ENCODE assay signal across 29 mouse cellular contexts in genomic region chr6:48620031-48620430, GRCm38 (mm10). TPM values are rescaled to one million over a fixed set of nuclear protein-coding genes. Genes with fewer than 3 reads are reported as not detected.
DNase-seq lines count a peak whose midpoint lies in the region; ATAC-seq and TF ChIP-seq lines count a peak whose summit lies in the region.
"Had no signal": no experiment of that assay in that cellular context is flagged by ENCODE, and none has a peak within 500 bp of the region (broad histone marks: within the 10 kb centered on the region; RNA-seq: fewer than 3 reads in every experiment).

No protein-coding gene starts in this region.

- no peak overlapping the region for H3K27ac ChIP-seq in midbrain, embryonic 13.5 days
- H3K27ac ChIP-seq in midbrain, postnatal 0 days (ENCODE audit: low read depth, low read length): no peak overlapping the region
- no peak overlapping the region for H3K27ac ChIP-seq in ES-Bruce4 (ENCODE audit: insufficient read depth, low read length)
- H3K27ac ChIP-seq in forebrain, embryonic 16.5 days (ENCODE audit: low read length): no peak overlapping the region
- H3K27ac ChIP-seq: embryonic facial prominence, embryonic 12.5 days; embryonic facial prominence, embryonic 15.5 days; heart, embryonic 15.5 days; hindbrain, embryonic 10.5 days; hindbrain, embryonic 13.5 days had no signal

- H3K9me3 ChIP-seq in midbrain, embryonic 13.5 days: no peaks in the 10 kb centered on the region
- H3K9me3 ChIP-seq in midbrain, postnatal 0 days (ENCODE audit: low read length): no peaks in the 10 kb centered on the region
- H3K9me3 ChIP-seq in ES-Bruce4 (replicated peaks; ENCODE audit: control insufficient read depth, insufficient read depth, low read length, poor library complexity, severe bottlenecking): no peaks in the 10 kb centered on the region
- H3K9me3 ChIP-seq in forebrain, embryonic 16.5 days (ENCODE audit: control insufficient read depth, low read length): no peaks in the 10 kb centered on the region
- H3K9me3 ChIP-seq: embryonic facial prominence, embryonic 12.5 days; embryonic facial prominence, embryonic 15.5 days; heart, embryonic 12.5 days; heart, embryonic 15.5 days; hindbrain, embryonic 10.5 days; hindbrain, embryonic 13.5 days had no signal

- no peak overlapping the region for H3K4me3 ChIP-seq in midbrain, embryonic 13.5 days (replicated peaks)
- no peak overlapping the region for H3K4me3 ChIP-seq in midbrain, postnatal 0 days (ENCODE audit: low read depth, low read length)
- H3K4me3 ChIP-seq in ES-Bruce4 (ENCODE audit: low read depth, low read length): peak overlapping the region; percentile 59
- no peak overlapping the region for H3K4me3 ChIP-seq in forebrain, embryonic 16.5 days (replicated peaks; ENCODE audit: low read length)
- H3K4me3 ChIP-seq: embryonic facial prominence, embryonic 12.5 days; embryonic facial prominence, embryonic 15.5 days; heart, embryonic 12.5 days; heart, embryonic 15.5 days; hindbrain, embryonic 10.5 days; hindbrain, embryonic 13.5 days had no signal

- no peak for TF ChIP-seq EP300 in ES-Bruce4 (IDR thresholded peaks at IDR 0.05; ENCODE audit: insufficient read depth, low read depth, low read length)

- H3K4me2 ChIP-seq in midbrain, embryonic 13.5 days (replicated peaks): no peak overlapping the region
- no peak overlapping the region for H3K4me2 ChIP-seq in midbrain, postnatal 0 days (ENCODE audit: low read depth, low read length, poor library complexity, severe bottlenecking)
- H3K4me2 ChIP-seq in forebrain, embryonic 16.5 days (ENCODE audit: low read length): no peak overlapping the region
- H3K4me2 ChIP-seq: embryonic facial prominence, embryonic 12.5 days; embryonic facial prominence, embryonic 15.5 days; heart, embryonic 12.5 days; heart, embryonic 15.5 days; hindbrain, embryonic 13.5 days had no signal

- no peak for TF ChIP-seq CTCF in midbrain, postnatal 0 days (IDR thresholded peaks at IDR 0.05)
- no peak for TF ChIP-seq CTCF in ES-Bruce4 (IDR thresholded peaks at IDR 0.05; ENCODE audit: low read depth, low read length)

- no peaks in the 10 kb centered on the region for H3K4me1 ChIP-seq in midbrain, embryonic 13.5 days (replicated peaks)
- H3K4me1 ChIP-seq in midbrain, postnatal 0 days (ENCODE audit: insufficient read depth, low read length): no peaks in the 10 kb centered on the region
- H3K4me1 ChIP-seq in ES-Bruce4 (ENCODE audit: control insufficient read depth, insufficient read depth, low read length): no peaks in the 10 kb centered on the region
- no peaks in the 10 kb centered on the region for H3K4me1 ChIP-seq in forebrain, embryonic 16.5 days (replicated peaks; ENCODE audit: control insufficient read depth, insufficient read depth, low read length)
- H3K4me1 ChIP-seq: embryonic facial prominence, embryonic 12.5 days; embryonic facial prominence, embryonic 15.5 days; heart, embryonic 12.5 days; heart, embryonic 15.5 days; hindbrain, embryonic 10.5 days; hindbrain, embryonic 13.5 days had no signal

- ATAC-seq in midbrain, embryonic 13.5 days: 0 out of 2 replicates have a peak, but pooled peaks have one; percentile 4
- no peak for ATAC-seq in midbrain, postnatal 0 days (ENCODE audit: low FRiP score)
- no peak for ATAC-seq in forebrain, embryonic 16.5 days
- ATAC-seq: CD4-positive, CD25-positive, alpha-beta regulatory T cell, adult 4 months; forebrain, embryonic 14.5 days; hindbrain, embryonic 16.5 days had no signal

- peaks cover 49% of the 10 kb centered on the region for H3K36me3 ChIP-seq in midbrain, embryonic 13.5 days
- peaks cover 22% of the 10 kb centered on the region for H3K36me3 ChIP-seq in midbrain, postnatal 0 days (ENCODE audit: insufficient read depth, low read length)
- no peaks in the 10 kb centered on the region for H3K36me3 ChIP-seq in ES-Bruce4 (ENCODE audit: control insufficient read depth, insufficient read depth, low read length, poor library complexity, severe bottlenecking)
- H3K36me3 ChIP-seq in forebrain, embryonic 16.5 days (ENCODE audit: control insufficient read depth, insufficient read depth): peaks cover 16% of the 10 kb centered on the region

- no peak for DNase-seq in midbrain, postnatal 0 days (ENCODE audit: low spot score)
- peak; percentile 53 for DNase-seq in R1 (ENCODE audit: low read depth, low spot score)
- no peak for DNase-seq in right cerebral cortex, postnatal 14 days
- DNase-seq in B cell, adult 2 months: no peak
- DNase-seq: adrenal gland, adult 2 months; adrenal gland, postnatal 14 days; cerebellum, adult 11 months; cerebellum, adult 2 months; cerebellum, adult 9-11 months; cerebellum, postnatal 25 days; gastrocnemius, postnatal 25 days; heart, adult 18-20 months; heart, postnatal 10 days; heart, postnatal 36 days had no signal

- no peak for TF ChIP-seq POLR2A in ES-Bruce4 (IDR thresholded peaks at IDR 0.05; ENCODE audit: insufficient read depth, low read length)

- H3K9ac ChIP-seq in midbrain, embryonic 13.5 days (replicated peaks): no peak overlapping the region
- H3K9ac ChIP-seq in midbrain, postnatal 0 days (replicated peaks; ENCODE audit: low read length, poor library complexity, severe bottlenecking): no peak overlapping the region
- peak overlapping the region; percentile 27; the same call in 1 of the 2 replicates for H3K9ac ChIP-seq in ES-Bruce4 (ENCODE audit: low read depth, poor library complexity, severe bottlenecking)
- no peak overlapping the region for H3K9ac ChIP-seq in forebrain, embryonic 16.5 days (replicated peaks; ENCODE audit: low read depth, low read length)
- H3K9ac ChIP-seq: embryonic facial prominence, embryonic 12.5 days; embryonic facial prominence, embryonic 15.5 days; heart, embryonic 12.5 days; heart, embryonic 15.5 days; hindbrain, embryonic 13.5 days had no signal

- 95% methylated on average over 30 of the region's 30 CpGs for WGBS in midbrain, embryonic 13.5 days
- WGBS in midbrain, postnatal 0 days: 98% methylated on average over 30 of the region's 30 CpGs
- 95% methylated on average over 30 of the region's 30 CpGs for WGBS in forebrain, embryonic 16.5 days

- H3K27me3 ChIP-seq in midbrain, embryonic 13.5 days: no peaks in the 10 kb centered on the region
- H3K27me3 ChIP-seq in midbrain, postnatal 0 days (ENCODE audit: insufficient read depth, low read length): no peaks in the 10 kb centered on the region
- H3K27me3 ChIP-seq in ES-Bruce4 (ENCODE audit: control insufficient read depth, insufficient read depth, low read length, poor library complexity, severe bottlenecking): no peaks in the 10 kb centered on the region
- H3K27me3 ChIP-seq in forebrain, embryonic 16.5 days (replicated peaks; ENCODE audit: control insufficient read depth, insufficient read depth, low read length): no peaks in the 10 kb centered on the region
- H3K27me3 ChIP-seq: embryonic facial prominence, embryonic 12.5 days; embryonic facial prominence, embryonic 15.5 days; heart, embryonic 12.5 days; heart, embryonic 15.5 days had no signal

RNA-seq across cellular contexts. Expression of gene AI854703, which starts 6.5 kb away (rescaled TPM):
- polyA plus RNA-seq in midbrain, embryonic 13.5 days (2015; fragmentation: Nextera tagmentation; extraction: Ambion mirVana): 6.5 and 7.6 TPM in 2 replicates
- 51.7 and 57.1 TPM in 2 replicates for total RNA-seq in midbrain, postnatal 0 days (2014; rRNA removed)
- polyA plus RNA-seq in midbrain, postnatal 0 days (2015; fragmentation: Nextera tagmentation; extraction: Ambion mirVana): 28.5 and 30.2 TPM in 2 replicates
- polyA plus RNA-seq in ES-Bruce4 (2011; ENCODE audit: insufficient read depth, insufficient read length, low read depth, missing spikeins): 0.29 and 0.36 TPM in 2 replicates
- polyA plus RNA-seq in forebrain, embryonic 16.5 days (2015; fragmentation: Nextera tagmentation; extraction: Ambion mirVana): 11.7 and 17.5 TPM in 2 replicates

RNA-seq across cellular contexts. Expression of gene Zfp775, which starts 18.2 kb away (rescaled TPM):
- 14.6 and 17.8 TPM in 2 replicates for polyA plus RNA-seq in midbrain, embryonic 13.5 days (2015; fragmentation: Nextera tagmentation; extraction: Ambion mirVana)
- total RNA-seq in midbrain, postnatal 0 days (2014; rRNA removed): 8.6 and 9.5 TPM in 2 replicates
- polyA plus RNA-seq in midbrain, postnatal 0 days (2015; fragmentation: Nextera tagmentation; extraction: Ambion mirVana): 8.6 and 9.5 TPM in 2 replicates
- 3.2 and 6.0 TPM in 2 replicates for polyA plus RNA-seq in ES-Bruce4 (2011; ENCODE audit: insufficient read depth, insufficient read length, low read depth, missing spikeins)
- polyA plus RNA-seq in forebrain, embryonic 16.5 days (2015; fragmentation: Nextera tagmentation; extraction: Ambion mirVana): 15.8 and 17.2 TPM in 2 replicates

RNA-seq across cellular contexts. Expression of gene Gm44965, which starts 26.3 kb away (rescaled TPM):
- polyA plus RNA-seq in midbrain, embryonic 13.5 days (2015; fragmentation: Nextera tagmentation; extraction: Ambion mirVana): 1.0 TPM in 1 of 2 replicates, not detected in the other
- total RNA-seq in midbrain, postnatal 0 days (2014; rRNA removed): not detected in 2 replicates
- 0.75 and 1.7 TPM in 2 replicates for polyA plus RNA-seq in midbrain, postnatal 0 days (2015; fragmentation: Nextera tagmentation; extraction: Ambion mirVana)
- not detected in 2 replicates for polyA plus RNA-seq in ES-Bruce4 (2011; ENCODE audit: insufficient read depth, insufficient read length, low read depth, missing spikeins)
- polyA plus RNA-seq in forebrain, embryonic 16.5 days (2015; fragmentation: Nextera tagmentation; extraction: Ambion mirVana): not detected in 2 replicates
- total RNA-seq: adrenal gland, adult 2 months; adrenal gland, postnatal 14 days; common myeloid progenitor, adult 5-6 weeks; heart, adult 18-20 months had no signal
- polyA plus RNA-seq: adrenal gland, adult 2 months; CD4-positive, CD25-positive, alpha-beta regulatory T cell, adult 4 months; cerebellum, adult 2 months; embryonic facial prominence, embryonic 12.5 days; embryonic facial prominence, embryonic 15.5 days; forebrain, embryonic 14.5 days; gonadal fat pad, adult 2 months; heart, embryonic 12.5 days; heart, embryonic 15.5 days; hindbrain, embryonic 13.5 days; hindbrain, embryonic 16.5 days had no signal

RNA-seq across cellular contexts. Expression of gene Repin1, which starts 26.3 kb away (rescaled TPM):
- polyA plus RNA-seq in midbrain, embryonic 13.5 days (2015; fragmentation: Nextera tagmentation; extraction: Ambion mirVana): 44.6 and 47.2 TPM in 2 replicates
- total RNA-seq in midbrain, postnatal 0 days (2014; rRNA removed): 76.5 and 91.5 TPM in 2 replicates
- polyA plus RNA-seq in midbrain, postnatal 0 days (2015; fragmentation: Nextera tagmentation; extraction: Ambion mirVana): 41.2 and 42.8 TPM in 2 replicates
- polyA plus RNA-seq in ES-Bruce4 (2011; ENCODE audit: insufficient read depth, insufficient read length, low read depth, missing spikeins): 12.5 and 13.3 TPM in 2 replicates
- polyA plus RNA-seq in forebrain, embryonic 16.5 days (2015; fragmentation: Nextera tagmentation; extraction: Ambion mirVana): 32.9 and 34.4 TPM in 2 replicates

RNA-seq across cellular contexts. Expression of gene Gimap8, which starts 27.0 kb away (rescaled TPM):
- 0.46 and 0.53 TPM in 2 replicates for polyA plus RNA-seq in midbrain, embryonic 13.5 days (2015; fragmentation: Nextera tagmentation; extraction: Ambion mirVana)
- 0.60 and 0.76 TPM in 2 replicates for total RNA-seq in midbrain, postnatal 0 days (2014; rRNA removed)
- 0.45 and 0.53 TPM in 2 replicates for polyA plus RNA-seq in midbrain, postnatal 0 days (2015; fragmentation: Nextera tagmentation; extraction: Ambion mirVana)
- polyA plus RNA-seq in ES-Bruce4 (2011; ENCODE audit: insufficient read depth, insufficient read length, low read depth, missing spikeins): 0.31 TPM in 1 of 2 replicates, not detected in the other
- polyA plus RNA-seq in forebrain, embryonic 16.5 days (2015; fragmentation: Nextera tagmentation; extraction: Ambion mirVana): 0.52 and 0.56 TPM in 2 replicates
- polyA plus RNA-seq: C2C12 had no signal
